Mouse (Mus musculus): ENCODE results near the gene Frat1.
"Not testable (repeated sequence)": the region's sequence is repeated elsewhere in the genome, so short reads cannot be mapped to it uniquely, and the experiment has no call there.

Frat1 gene

DNA sequence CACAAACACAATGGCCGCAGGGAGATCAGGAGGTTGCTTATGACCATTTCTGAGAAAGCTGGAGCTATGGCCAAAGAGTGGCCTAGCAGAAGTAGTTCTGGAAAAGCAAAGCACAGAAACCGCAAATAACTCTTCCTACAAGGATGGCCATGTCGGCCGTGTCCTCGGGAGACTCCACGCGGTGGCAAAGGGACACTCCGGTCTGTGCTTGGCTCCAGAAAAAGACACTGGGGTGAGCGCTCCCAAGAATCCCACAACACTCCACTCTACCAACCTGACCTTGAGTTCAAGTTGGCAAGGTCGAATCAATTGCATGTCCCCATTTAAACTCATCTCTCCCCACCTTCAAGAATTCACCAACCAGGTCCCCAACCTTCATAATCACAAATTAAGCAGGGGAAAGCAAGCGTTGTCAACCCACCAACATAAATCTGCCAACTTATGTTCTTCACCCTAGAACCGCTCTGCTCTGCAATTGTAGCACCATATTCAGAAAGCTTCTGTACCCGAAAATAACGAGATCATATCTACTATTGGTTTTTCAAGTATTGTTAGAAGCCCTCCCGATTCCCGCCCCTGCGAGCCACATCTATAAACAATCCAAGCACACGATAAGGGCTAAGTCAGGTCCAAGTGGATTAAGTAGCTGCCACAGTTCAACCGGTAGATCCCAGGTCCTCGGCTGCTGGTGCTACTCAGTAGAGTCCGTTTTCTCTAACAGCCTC, 16.8 kb downstream of the Frat1 start:
- DNase-seq = no peak

DNA sequence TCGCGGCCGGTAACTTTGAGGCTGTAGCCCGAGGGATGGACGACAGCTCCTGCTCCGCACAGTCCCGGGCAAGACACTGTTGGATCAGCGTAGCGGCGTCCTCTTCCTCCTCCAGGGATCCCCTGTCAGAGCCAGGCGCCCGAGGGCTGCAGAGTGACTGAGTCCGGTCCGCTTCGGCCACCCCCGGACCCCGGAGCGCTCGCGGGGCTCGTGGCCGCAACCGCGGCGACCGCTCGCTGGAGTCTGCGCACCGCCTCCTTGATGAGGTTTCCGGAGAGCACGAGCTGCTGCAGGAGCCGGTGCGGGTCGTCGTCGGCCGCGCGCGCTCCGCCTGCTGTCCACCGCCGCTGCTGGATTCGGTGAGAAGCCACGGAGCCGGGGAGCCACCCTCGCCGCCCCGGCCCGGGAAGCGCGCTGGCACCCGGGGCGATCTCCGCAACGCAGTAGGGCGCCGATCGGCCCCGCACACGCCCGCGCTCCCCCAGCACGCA, 17.4 kb downstream of the Frat1 start:
- peak; percentile 67 for DNase-seq

DNA sequence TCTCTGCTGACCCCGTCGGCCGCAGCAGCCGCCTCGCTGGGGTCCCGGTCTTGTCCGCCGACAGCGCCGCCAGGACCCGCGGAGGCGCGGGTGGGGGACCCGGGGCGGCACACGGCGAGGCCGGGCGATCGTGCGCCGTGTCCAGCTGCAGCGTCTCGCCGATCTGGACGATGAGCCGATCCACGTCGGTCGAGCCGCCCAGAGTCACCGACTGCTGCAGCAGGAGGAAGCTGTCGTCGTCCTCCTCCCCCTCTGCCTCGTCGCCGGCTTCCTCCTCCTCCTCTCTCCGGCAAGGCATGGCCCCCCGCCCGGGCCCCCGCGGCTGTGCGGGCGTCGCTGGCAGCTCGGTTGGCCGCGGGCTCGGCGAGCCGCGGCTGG, 17.8 kb downstream of the Frat1 start:
- DNase-seq = peak; percentile 78

DNA sequence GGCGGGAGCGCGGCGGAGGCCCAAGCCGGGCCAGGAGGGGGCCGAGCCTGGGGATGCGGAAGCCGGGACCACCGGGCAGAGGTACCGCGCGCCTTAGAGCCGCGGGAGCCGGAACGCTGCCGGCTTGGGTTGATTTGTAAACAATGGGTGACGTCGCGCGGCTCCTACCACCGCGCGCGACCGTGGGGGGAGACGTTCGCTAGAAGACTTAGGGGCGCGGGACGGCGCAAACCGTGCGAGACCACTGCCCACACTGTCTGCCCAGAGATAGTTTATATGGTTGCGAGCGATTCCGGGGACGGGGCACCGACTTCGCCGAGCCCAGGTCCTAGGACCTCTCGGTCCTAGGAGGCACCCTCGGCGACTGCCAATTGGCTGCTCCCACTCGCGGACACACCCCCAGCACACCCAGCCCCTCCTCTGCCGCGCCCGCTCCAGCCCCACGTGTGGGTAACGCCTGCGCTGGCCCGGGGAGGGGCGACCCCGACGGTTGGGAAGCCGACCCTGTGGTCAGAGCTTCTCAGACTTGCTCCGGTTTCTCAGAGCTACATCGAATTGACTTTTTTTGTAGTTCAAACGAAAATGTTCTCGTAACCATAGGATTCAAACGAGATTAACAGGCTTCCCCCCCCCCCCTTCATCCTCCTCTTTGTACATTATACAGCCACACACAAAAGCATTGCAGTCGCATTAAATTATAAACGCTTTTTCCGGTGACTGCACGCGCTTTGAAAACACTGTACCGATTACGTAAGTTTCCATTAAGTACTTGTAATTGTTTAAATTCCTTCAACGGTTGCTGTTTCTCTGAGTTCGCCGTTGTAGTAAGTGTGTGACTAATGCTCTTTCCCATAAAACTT, 18.5 kb downstream of the Frat1 start, which contains the start of gene Frat2:
TSS of gene Frat2 (minus strand) at position 141 of the 860 bp plus-strand sequence.
- DNase-seq = peak; percentile 91

DNA sequence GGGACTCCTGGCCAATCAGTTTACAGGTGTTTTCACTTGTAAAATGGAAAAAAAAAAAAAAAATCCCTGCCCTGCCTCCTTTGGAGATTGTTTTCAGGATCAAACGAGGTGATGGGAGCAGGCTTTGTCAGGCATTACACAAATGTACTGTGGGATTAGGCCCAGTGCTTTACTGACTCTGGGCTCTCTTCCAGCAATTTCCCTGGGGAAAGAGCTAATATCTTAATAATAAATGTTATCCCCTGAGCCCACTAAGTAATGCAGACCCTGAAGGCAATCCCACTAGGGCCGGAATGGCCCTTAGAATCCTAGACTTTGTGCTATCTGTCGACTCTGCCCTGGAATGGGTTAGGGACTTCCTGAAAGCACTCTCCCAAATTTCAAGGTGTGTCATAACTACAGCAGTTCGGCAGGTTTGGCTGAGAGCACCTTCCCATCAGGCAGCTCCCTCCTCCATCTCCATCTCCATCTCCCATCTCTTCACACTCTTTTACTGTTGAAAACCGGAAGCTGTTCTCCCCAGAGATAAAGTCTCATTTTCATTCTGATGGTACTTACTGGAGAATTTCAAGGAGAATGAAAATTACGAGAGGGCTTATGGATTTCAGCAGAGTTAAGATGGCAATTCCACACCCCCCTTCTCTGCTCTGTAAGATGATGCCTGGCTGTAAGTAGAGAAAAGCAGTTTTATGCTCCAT, 20.4 kb downstream of the Frat1 start:
- no peak for DNase-seq

DNA sequence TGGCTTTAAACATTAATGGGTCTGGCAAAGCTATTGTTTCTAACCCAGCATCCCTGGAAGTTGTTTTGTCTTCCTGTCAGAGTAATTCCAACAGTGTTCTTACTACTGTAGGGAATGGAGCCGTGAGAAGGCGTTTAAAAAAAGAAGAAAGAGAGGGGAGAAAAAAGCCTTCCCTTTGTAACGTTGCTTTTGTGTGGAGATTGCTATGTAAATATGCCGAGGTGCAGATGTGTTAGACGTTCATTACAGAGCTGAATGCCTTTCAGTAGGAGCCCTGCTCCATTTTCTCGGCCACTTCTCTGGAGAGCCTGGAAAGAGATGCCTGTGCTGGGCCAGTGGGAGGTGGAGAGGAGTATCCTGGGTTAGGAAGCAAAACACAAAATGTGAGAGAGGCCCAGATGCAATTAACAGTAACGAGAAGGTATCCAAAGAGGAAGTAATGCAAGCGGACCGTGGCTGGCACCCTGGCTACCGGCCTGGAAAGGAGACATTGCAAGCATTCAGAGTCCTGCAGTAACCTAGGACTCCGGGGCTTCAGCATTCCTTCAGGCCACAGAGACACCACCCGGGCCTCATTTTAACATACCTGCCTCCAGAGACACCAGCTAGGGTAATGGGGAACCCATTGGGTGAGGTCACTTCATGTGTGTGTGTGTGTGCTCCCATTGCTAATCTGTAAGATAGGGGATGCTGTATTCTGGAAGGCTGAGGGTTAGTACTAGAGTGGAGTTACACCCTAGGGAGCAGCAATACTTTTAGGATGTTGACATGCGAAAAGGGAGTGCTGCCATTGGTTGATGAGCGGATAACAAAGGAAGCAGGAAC, 21.2 kb downstream of the Frat1 start:
- no peak for DNase-seq

DNA sequence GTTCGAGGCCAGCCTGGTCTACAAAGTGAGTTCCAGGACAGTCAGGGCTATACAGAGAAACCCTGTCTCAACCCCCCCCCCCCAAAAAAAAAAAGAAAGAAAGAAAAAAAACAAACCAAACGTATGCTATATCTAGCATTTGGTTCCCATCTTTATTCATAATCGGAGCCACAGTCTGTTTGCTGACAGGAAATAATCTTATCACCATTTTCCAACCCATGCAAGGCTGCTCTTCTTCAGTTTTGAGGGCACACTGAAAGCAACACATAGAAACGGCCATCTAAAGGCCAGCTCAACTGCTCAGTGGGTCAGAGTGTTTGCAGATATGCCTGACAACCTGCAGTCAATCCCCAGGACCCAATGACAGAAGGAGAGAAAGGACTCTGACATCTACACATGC, 22.7 kb downstream of the Frat1 start:
- DNase-seq = no peak

DNA sequence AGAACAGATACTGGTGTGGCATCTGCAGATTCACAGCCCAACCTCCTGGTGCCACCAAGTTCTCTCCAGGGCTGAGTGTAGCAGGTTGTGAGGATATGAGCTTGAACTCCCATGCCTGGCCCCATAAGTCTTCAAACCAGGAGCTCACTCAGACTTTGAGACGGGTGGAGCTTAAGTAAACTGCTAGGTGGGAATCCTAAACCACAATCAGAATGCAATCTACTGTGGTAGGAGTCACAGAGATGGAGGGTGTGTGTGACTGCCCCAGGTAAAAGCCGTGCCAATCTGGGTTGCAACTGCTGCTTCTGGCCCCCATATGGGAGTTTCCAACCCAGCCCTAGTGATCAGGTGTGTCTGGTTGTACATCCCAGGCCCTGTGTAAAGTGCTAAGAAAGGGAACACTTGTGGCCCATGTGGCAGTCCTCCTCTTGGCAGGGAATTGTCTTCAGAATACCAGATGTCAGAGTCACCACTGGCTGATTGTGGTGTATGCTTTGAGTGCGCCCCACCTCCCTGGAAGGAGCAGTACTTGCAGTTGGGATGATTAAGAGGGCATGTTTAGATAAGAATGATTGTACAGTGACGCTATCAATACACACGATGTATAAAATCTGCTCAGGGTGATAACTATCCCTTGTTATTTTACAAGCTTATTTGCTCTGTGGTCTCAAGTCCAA, 27.5 kb downstream of the Frat1 start:
- no peak for DNase-seq

DNA sequence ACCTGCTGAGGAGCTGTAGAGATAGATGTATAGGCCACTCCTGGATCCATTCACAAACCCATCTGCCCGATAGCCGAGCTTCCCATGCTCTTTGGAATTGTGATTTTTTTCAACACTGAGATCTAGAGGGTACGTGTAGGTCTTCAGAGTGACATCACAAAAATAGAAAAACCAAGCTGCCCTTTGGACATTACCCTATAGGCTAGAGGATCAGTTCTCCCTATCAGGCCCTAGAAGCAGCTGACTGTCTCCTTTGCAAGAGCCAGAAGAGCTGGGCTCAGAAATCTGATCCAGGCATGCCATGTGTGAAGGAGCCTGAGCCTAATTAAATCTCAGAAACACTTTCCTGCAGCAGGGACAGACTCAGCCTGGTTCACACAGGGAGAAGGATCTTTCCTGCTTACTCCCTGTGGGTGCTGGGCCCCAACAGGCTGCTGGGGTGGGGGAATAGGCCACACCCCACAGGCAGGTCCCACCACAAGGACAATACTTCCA, 28.1 kb downstream of the Frat1 start:
- DNase-seq = no peak

DNA sequence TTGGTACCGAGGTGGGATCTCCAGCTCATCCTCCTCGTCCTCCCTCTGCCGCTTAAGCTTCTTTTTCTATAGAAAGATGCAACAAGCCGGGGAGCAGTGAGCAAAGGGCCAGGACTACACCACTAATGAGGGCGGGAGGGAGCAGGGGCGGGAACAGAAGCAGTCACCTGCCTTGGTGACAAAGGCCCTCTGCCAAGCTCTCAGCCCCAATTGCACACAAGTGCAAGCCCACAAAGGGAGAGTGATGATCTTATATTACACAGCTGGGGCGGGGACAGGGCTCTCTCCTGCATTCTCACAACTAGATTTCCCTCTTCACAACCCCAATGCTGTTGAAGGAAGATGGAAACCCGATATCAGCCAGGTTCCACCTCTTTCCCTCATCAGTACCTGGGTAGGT, 36.9 kb downstream of the Frat1 start:
- no peak for DNase-seq

DNA sequence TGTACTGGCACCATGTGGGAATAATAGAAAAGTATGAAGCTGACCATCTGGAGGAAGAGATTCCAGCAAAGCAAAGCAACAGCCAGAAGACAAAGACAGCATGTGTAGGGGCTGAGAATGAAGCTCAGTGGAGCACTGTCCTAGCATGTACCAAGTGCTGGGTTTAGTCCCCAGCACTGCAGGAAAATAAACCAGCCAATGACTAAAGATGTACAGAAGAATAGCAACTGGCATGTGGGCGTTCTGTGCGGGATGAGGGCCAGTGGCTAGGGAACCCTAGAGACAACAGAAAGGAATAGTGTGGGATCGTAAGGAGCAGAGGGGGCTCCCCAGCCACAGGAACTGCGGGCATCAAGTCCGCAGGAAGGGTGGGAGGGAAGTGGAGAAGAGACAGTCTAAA, 39.5 kb downstream of the Frat1 start:
- DNase-seq = no peak

DNA sequence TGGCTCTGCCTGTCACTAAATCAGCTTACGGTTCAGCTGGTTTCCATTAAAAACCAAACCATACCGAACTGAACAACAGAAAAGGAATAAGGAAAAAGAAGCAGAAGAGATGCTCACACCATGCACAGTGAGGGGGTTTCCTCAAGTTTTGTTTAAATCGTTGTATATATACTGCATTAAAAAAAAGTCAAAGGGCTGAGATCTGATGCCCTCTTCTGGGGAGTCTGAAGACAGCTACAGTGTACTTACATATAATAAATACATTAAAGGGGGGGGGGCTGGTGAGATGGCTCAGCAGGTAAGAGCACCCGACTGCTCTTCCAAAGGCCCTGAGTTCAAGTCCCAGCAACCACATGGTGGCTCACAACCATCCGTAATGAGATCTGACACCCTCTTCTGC, 40.2 kb downstream of the Frat1 start:
- not testable (repeated sequence) for DNase-seq

DNA sequence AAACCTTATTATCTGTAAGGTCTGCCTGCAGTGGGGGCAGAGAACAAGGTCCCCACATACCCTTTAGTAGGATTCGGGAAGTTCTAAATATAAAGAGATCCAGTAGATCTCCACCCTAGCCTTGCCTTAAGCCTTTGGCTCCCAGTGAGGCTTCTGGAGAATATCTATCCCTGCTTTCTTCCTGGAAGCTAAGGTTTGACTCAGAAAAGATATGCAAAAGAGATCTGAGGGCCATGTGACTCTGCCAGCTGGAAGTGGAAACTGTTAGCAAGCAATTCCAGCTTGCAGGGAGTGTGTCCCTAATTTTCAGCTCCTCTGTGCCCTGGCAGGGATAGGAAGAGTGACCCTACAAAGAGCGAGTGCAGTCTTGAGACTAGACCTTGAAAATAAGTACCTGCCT, 42.5 kb downstream of the Frat1 start:
- no peak for DNase-seq

DNA sequence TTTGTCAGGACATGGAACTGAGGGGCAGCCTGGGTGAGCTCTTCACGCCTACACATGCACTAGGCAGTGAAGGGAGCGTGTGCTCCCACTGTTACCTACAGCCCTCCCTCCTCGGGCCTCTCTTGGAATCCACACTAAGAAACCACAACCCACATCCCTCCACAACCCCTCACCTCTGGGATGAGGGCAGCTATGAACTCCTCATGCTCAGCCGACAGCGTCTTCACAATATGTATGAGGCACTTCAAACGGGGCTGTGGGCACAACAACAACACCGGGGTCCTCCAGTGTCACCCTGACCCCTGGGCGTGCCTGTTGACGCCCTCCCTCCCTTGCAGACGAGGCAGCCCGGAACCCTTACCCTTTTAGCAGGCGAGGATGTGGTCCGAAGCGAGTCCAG, 44.6 kb downstream of the Frat1 start:
- peak; percentile 62 for DNase-seq

DNA sequence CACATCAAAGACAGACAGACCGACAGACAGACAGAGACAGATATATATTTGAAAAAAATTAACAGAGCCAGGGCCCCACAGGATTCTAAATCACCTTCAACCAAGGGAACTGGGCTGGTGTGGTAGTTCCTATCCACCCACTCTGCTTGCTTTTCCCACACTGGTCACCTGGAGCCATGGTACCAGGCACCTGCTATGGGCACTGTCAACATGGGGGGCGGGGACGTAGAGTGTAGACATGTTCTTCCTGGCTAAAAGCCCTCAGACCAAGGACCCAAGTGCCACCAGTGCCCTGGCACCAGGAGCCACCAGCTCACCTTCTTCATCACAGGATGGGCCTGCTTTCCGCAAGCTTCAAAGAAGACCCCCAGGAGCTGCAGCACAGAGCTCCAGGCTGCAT, 52.1 kb downstream of the Frat1 start:
- DNase-seq = no peak
